Comparison of ENCODE assay signal across 14 mouse cellular contexts in genomic region chr11:75469261-75469660, GRCm38 (mm10). TPM values are rescaled to one million over a fixed set of nuclear protein-coding genes. Genes with fewer than 3 reads are reported as not detected.
"Had no signal": no experiment of that assay in that cellular context is flagged by ENCODE, and none has a peak within 500 bp of the region (broad histone marks: within the 10 kb centered on the region; RNA-seq: fewer than 3 reads in every experiment).

No protein-coding gene starts in this region.

- H3K27me3 ChIP-seq: limb, embryonic 15.5 days; neural tube, embryonic 12.5 days had no signal

- DNase-seq: kidney, postnatal 14 days; layer of hippocampus, adult 9-11 months; layer of hippocampus, postnatal 36 days; lung, adult 2 months; lung, postnatal 4 days; midbrain, embryonic 14.5 days; spleen, adult 18-20 months; thymus, adult 18-20 months; thymus, postnatal 14 days had no signal

- H3K9me3 ChIP-seq: limb, embryonic 15.5 days; midbrain, embryonic 10.5 days; neural tube, embryonic 12.5 days had no signal

- H3K27ac ChIP-seq: hindbrain, postnatal 0 days; midbrain, embryonic 10.5 days; neural tube, embryonic 12.5 days had no signal

- H3K9ac ChIP-seq: limb, embryonic 15.5 days; neural tube, embryonic 12.5 days had no signal

- H3K4me3 ChIP-seq: neural tube, embryonic 12.5 days had no signal

- ATAC-seq: hindbrain, postnatal 0 days; lung, postnatal 0 days had no signal

RNA-seq across cellular contexts. Expression of gene Serpinf2, which starts 29.9 kb away (rescaled TPM):
- polyA plus RNA-seq: hindbrain, postnatal 0 days; midbrain, embryonic 10.5 days; midbrain, embryonic 14.5 days had no signal
